Mouse (Mus musculus) kidney, embryonic 16.5 days (tissue): Measurements from ENCODE around the gene Snrk. TPM values are rescaled to one million over a fixed set of nuclear protein-coding genes. Genes with fewer than 3 reads are reported as not detected.
A peak's percentile ranks its signal among the peaks of the same experiment; 100 is the strongest.

Experiments used
- ATAC-seq: fragments of 200-750 bp; cut with Nextera tagmentation; 2 replicates; pipeline ENCODE4 v1.8.0; 2017; ENCODE audit warnings: moderate TSS enrichment; ENCODE audit not compliant: low FRiP score, low TSS enrichment
- H3K27ac ChIP-seq: fragments of 300-500 bp; sonication (generic); 2 replicates; pipeline ENCODE4 v1.5.1; 2014; ENCODE audit warnings: low read length
- H3K27me3 ChIP-seq: fragments of 300-500 bp; sonication (generic); 2 replicates; pipeline ENCODE4 v1.6.1; 2014; ENCODE audit warnings: low read length, control low read depth, mixed read lengths; ENCODE audit not compliant: insufficient read depth
- H3K36me3 ChIP-seq: fragments of 300-500 bp; sonication (generic); 2 replicates; pipeline ENCODE4 v1.6.1; 2014; ENCODE audit warnings: low read length, control low read depth, mixed read lengths; ENCODE audit not compliant: insufficient read depth
- H3K4me1 ChIP-seq: fragments of 300-500 bp; sonication (generic); 2 replicates; pipeline ENCODE4 v1.6.1; 2014; ENCODE audit warnings: low read length, control low read depth, mixed read lengths; ENCODE audit not compliant: insufficient read depth
- H3K4me2 ChIP-seq: fragments of 300-500 bp; sonication (generic); replicated peaks from 2 replicates; pipeline ENCODE4 v1.6.1; 2014; ENCODE audit warnings: low read depth, low read length
- H3K4me3 ChIP-seq: fragments of 300-500 bp; sonication (generic); 2 replicates; pipeline ENCODE4 v1.5.1; 2014; ENCODE audit warnings: mild to moderate bottlenecking, low read length
- H3K9ac ChIP-seq: fragments of 300-500 bp; sonication (generic); replicated peaks from 2 replicates; pipeline ENCODE4 v1.6.1; 2014; ENCODE audit warnings: low read length
- H3K9me3 ChIP-seq: fragments of 300-500 bp; sonication (generic); 2 replicates; pipeline ENCODE4 v1.6.1; 2016; ENCODE audit warnings: low read length, control low read depth
- WGBS: fragments of 180-500 bp; shearing (Covaris S2); extraction: QIAGEN DNeasy Blood & Tissue Kit; methylation state at CpG from one replicate; pipeline ENCODE4 v1.1.7; 2014; 5-methylcytosine and 5-hydroxymethylcytosine counted together
- polyA plus RNA-seq: library from polyadenylated mRNA; unstranded; fragments of >200 nt; fragmentation: Nextera tagmentation; extraction: Ambion mirVana; gene quantifications from 2 replicates; pipeline ENCODE4 v1.2.1, GENCODE M21; 2015

Gene Snrk
- polyA plus RNA-seq, 1 experiment from 2014 or later = 65.1 TPM

- WGBS = 59% methylated on average over 3 of the region's 3 CpGs
- Histone ChIP-seq H3K27ac (no peak overlapping the region), H3K4me1 (peaks cover 14% of the 10 kb centered on the region), H3K4me2 (peak overlapping the region; percentile 35), H3K27me3 (no peaks in the 10 kb centered on the region), H3K36me3 (no peaks in the 10 kb centered on the region), H3K4me3 (no peak overlapping the region), H3K9me3 (no peaks in the 10 kb centered on the region), H3K9ac (no peak overlapping the region)
- no peak for ATAC-seq
Observed at GRCm38 (mm10) chr9:122120089-122120488, 3.0 kb downstream of the Snrk start.

GRCm38 (mm10) chr9:122122113-122122512 is 5.0 kb downstream of the Snrk start:
- no peak overlapping the region for H3K4me2 ChIP-seq
- no peak overlapping the region for H3K27ac ChIP-seq
- 79% methylated on average over 5 of the region's 5 CpGs for WGBS

GRCm38 (mm10) chr9:122123181-122123580 is 6.1 kb downstream of the Snrk start:
- H3K27ac ChIP-seq = no peak overlapping the region
- no peak overlapping the region for H3K4me3 ChIP-seq
- 71% methylated on average over 5 of the region's 5 CpGs for WGBS
- ATAC-seq = no peak
- peaks cover 15% of the 10 kb centered on the region for H3K4me1 ChIP-seq
- no peaks in the 10 kb centered on the region for H3K36me3 ChIP-seq
- no peaks in the 10 kb centered on the region for H3K27me3 ChIP-seq
- H3K9ac ChIP-seq = no peak overlapping the region
- no peak overlapping the region for H3K4me2 ChIP-seq
- no peaks in the 10 kb centered on the region for H3K9me3 ChIP-seq

More at GRCm38 (mm10) chr9:122122113-122122512, 5.0 kb downstream of the Snrk start:
- Histone ChIP-seq H3K9ac (no peak overlapping the region), H3K36me3 (no peaks in the 10 kb centered on the region), H3K4me1 (peaks cover 15% of the 10 kb centered on the region), H3K27me3 (no peaks in the 10 kb centered on the region), H3K4me3 (no peak overlapping the region), H3K9me3 (no peaks in the 10 kb centered on the region)
- no peak for ATAC-seq

GRCm38 (mm10) chr9:122125723-122126290 is 8.7 kb downstream of the Snrk start:
- Histone ChIP-seq H3K27ac (no peak overlapping the region), H3K9me3 (no peaks in the 10 kb centered on the region), H3K36me3 (no peaks in the 10 kb centered on the region), H3K27me3 (no peaks in the 10 kb centered on the region), H3K4me3 (no peak overlapping the region), H3K4me2 (no peak overlapping the region), H3K9ac (no peak overlapping the region), H3K4me1 (peaks cover 10% of the 10 kb centered on the region)
- 81% methylated on average over 5 of the region's 5 CpGs for WGBS
- ATAC-seq = no peak

GRCm38 (mm10) chr9:122126790-122127189 is 9.7 kb downstream of the Snrk start:
- H3K4me1 ChIP-seq = peaks cover 10% of the 10 kb centered on the region
- H3K9me3 ChIP-seq = no peaks in the 10 kb centered on the region
- 72% methylated on average over 2 of the region's 8 CpGs for WGBS
- no peak for ATAC-seq
- H3K4me3 ChIP-seq = no peak overlapping the region
- no peak overlapping the region for H3K4me2 ChIP-seq
- H3K9ac ChIP-seq = no peak overlapping the region
- H3K27me3 ChIP-seq = no peaks in the 10 kb centered on the region
- H3K27ac ChIP-seq = no peak overlapping the region
- no peaks in the 10 kb centered on the region for H3K36me3 ChIP-seq

- no peak overlapping the region for H3K27ac ChIP-seq
- no peaks in the 10 kb centered on the region for H3K27me3 ChIP-seq
- 0 out of 2 replicates have a peak, but pooled peaks have one; percentile 35 for ATAC-seq
- H3K4me1 ChIP-seq = peaks cover 7% of the 10 kb centered on the region
- no peak overlapping the region for H3K4me3 ChIP-seq
- H3K36me3 ChIP-seq = no peaks in the 10 kb centered on the region
- no peak overlapping the region for H3K9ac ChIP-seq
- no peak overlapping the region for H3K4me2 ChIP-seq
- H3K9me3 ChIP-seq = no peaks in the 10 kb centered on the region
- WGBS = 66% methylated on average over 3 of the region's 3 CpGs
Observed at GRCm38 (mm10) chr9:122127271-122127785, 10.3 kb downstream of the Snrk start.

- ATAC-seq = no peak
- H3K36me3 ChIP-seq = 0 out of 2 replicates have a peak, but pooled peaks cover 2% of the 10 kb centered on the region
- no peaks in the 10 kb centered on the region for H3K9me3 ChIP-seq
- H3K27me3 ChIP-seq = no peaks in the 10 kb centered on the region
- H3K4me1 ChIP-seq = peaks cover 6% of the 10 kb centered on the region
- H3K9ac ChIP-seq = no peak overlapping the region
- 63% methylated on average over 5 of the region's 5 CpGs for WGBS
- no peak overlapping the region for H3K4me3 ChIP-seq
- no peak overlapping the region for H3K4me2 ChIP-seq
- H3K27ac ChIP-seq = no peak overlapping the region
Observed at GRCm38 (mm10) chr9:122128686-122129085, 11.6 kb downstream of the Snrk start.

GRCm38 (mm10) chr9:122130666-122131065 is 13.6 kb downstream of the Snrk start:
- Histone ChIP-seq H3K9ac (no peak overlapping the region), H3K36me3 (0 out of 2 replicates have a peak, but pooled peaks cover 4% of the 10 kb centered on the region), H3K4me3 (no peak overlapping the region), H3K9me3 (no peaks in the 10 kb centered on the region), H3K27ac (no peak overlapping the region), H3K27me3 (no peaks in the 10 kb centered on the region), H3K4me1 (peaks cover 14% of the 10 kb centered on the region), H3K4me2 (no peak overlapping the region)
- WGBS = 53% methylated on average over 3 of the region's 3 CpGs
- no peak for ATAC-seq

GRCm38 (mm10) chr9:122132145-122132544 is 15.1 kb downstream of the Snrk start:
- Histone ChIP-seq H3K4me2 (no peak overlapping the region), H3K9me3 (no peaks in the 10 kb centered on the region), H3K27me3 (no peaks in the 10 kb centered on the region), H3K27ac (no peak overlapping the region), H3K36me3 (0 out of 2 replicates have a peak, but pooled peaks cover 4% of the 10 kb centered on the region), H3K4me3 (no peak overlapping the region), H3K4me1 (peaks cover 17% of the 10 kb centered on the region), H3K9ac (no peak overlapping the region)
- no peak for ATAC-seq
- WGBS = 54% methylated on average over 7 of the region's 7 CpGs

GRCm38 (mm10) chr9:122135095-122135884 is 18.2 kb downstream of the Snrk start:
- Histone ChIP-seq H3K9me3 (no peaks in the 10 kb centered on the region), H3K4me1 (peaks cover 15% of the 10 kb centered on the region), H3K4me3 (no peak overlapping the region), H3K27ac (no peak overlapping the region), H3K27me3 (no peaks in the 10 kb centered on the region), H3K9ac (no peak overlapping the region), H3K36me3 (peaks cover 11% of the 10 kb centered on the region; the same call in 1 of the 2 replicates), H3K4me2 (no peak overlapping the region)
- WGBS = 59% methylated on average over 1 of the region's 1 CpGs
- peak; percentile 65; the same call in 1 of the 2 replicates for ATAC-seq
